Mouse (Mus musculus): ENCODE measurements around the gene Tssc4. TPM values are rescaled to one million over a fixed set of nuclear protein-coding genes. Genes with fewer than 3 reads are reported as not detected.

The Tssc4 gene
- polyA plus RNA-seq, 2 experiments, result 26.9 to 38.5 TPM

DNA sequence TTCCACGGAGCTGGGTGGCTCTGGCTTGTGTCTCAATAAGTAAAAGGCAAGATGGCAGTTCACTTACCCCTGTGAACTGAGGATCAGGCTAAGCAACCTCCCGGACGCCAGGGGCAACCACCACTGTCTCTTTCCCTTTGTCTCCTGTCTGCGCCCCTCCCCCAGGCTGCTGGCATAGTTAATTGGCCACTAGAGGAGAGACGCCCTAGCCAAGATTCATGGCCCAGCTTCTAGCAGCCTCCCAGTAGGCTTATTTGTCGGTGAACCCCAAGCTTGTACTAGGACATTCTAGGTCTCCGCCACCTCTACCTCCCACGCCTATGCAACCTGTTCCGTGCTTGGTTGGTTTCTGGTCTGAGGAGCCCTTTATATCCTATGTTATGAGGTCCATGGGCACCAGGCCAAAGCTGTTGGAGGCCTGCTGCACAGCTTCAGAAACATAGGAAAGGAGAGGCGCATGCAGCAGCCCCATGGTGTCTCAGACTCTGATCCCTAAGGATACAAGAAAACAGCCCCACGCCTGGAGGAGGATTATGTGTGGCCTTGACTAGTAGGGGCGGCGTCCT lies 650 bp upstream of the Tssc4 start:
- TF ChIP-seq CTCF (IDR thresholded peaks at IDR 0.05; ENCODE audit: low read depth) (no peak), EP300 (IDR thresholded peaks at IDR 0.05; ENCODE audit: low read depth) (no peak)
- Histone ChIP-seq H3K36me3 (replicated peaks; ENCODE audit: control insufficient read depth, insufficient read depth, low read depth) (peaks cover 25% of the 10 kb centered on the region), H3K9ac (replicated peaks) (peak overlapping the region; percentile 87), H3K27ac (peak overlapping the region; percentile 65), H3K27me3 (ENCODE audit: control insufficient read depth, insufficient read depth, low read length) (no peaks in the 10 kb centered on the region), H3K4me3 (ENCODE audit: insufficient read depth in 1 of 2, low read depth in 2 of 2, low read length in 2 of 2) (peak overlapping the region; percentile 86 to 94), H3K4me1 (replicated peaks; ENCODE audit: control insufficient read depth in 2 of 2, insufficient read depth in 2 of 2, low read length in 1 of 2) (peaks cover 2 to 14% of the 10 kb centered on the region in 2 experiments; a peak in 3 of 4 replicates), H3K9me3 (ENCODE audit: control insufficient read depth, low read length) (no peaks in the 10 kb centered on the region), H3K4me2 (ENCODE audit: low read depth) (peak overlapping the region; percentile 96)
- DNase-seq (ENCODE audit: low read depth in 3 of 3, low spot score in 3 of 3) (no peak), ATAC-seq (ENCODE audit: insufficient read depth) (no peak)
- WGBS (ENCODE audit: insufficient replicate concordance), result 58% methylated on average over 13 of the region's 13 CpGs

DNA sequence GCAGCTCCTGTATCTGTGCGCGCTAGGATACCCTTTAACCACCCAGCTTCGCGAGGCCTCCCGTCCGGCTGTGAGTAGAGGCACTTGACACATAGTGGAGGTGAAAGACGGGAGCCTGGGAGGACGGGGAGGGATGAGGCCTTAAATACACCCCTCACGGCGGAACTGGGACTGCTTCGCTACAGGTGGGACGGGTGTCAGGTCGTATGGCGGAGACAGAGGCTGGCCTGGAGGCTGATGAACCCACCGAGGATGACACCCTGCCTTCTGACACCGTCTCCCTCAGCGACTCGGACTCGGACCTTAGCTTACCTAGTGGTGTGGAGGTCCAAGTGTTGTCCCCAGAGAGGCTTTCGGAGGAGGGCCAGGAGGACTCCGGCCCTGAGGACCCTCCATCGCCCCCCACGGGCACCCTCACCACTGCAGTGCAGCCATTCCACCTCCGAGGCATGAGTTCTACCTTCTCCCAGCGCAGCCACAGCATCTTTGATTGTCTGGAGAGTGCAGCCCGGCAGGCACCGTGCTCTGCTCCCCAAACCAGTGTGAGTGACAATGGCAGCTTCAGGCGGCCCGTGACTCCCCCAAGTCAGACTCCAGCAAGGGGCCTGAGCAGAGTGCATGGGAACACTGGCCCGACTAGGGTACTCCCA lies 827 bp downstream of the Tssc4 start:
- ATAC-seq (ENCODE audit: insufficient read depth), result peak; percentile 12
- peaks cover 15% of the 10 kb centered on the region for H3K36me3 ChIP-seq (replicated peaks; ENCODE audit: control insufficient read depth, insufficient read depth, low read depth)
- WGBS (ENCODE audit: insufficient replicate concordance), result 11% methylated on average over 30 of the region's 30 CpGs
- peak overlapping the region; percentile 27 for H3K27ac ChIP-seq
- no peaks in the 10 kb centered on the region for H3K27me3 ChIP-seq (ENCODE audit: control insufficient read depth, insufficient read depth, low read length)
- H3K9me3 ChIP-seq (ENCODE audit: control insufficient read depth, low read length), result no peaks in the 10 kb centered on the region
- H3K4me1 ChIP-seq (replicated peaks; ENCODE audit: control insufficient read depth in 2 of 2, insufficient read depth in 2 of 2, low read length in 1 of 2), result peaks cover 2 to 14% of the 10 kb centered on the region in 2 experiments; a peak in 3 of 4 replicates
- no peak for TF ChIP-seq EP300 (IDR thresholded peaks at IDR 0.05; ENCODE audit: low read depth)
- no peak for TF ChIP-seq CTCF (IDR thresholded peaks at IDR 0.05; ENCODE audit: low read depth)
- peak overlapping the region; percentile 86 to 94 for H3K4me3 ChIP-seq (ENCODE audit: insufficient read depth in 1 of 2, low read depth in 2 of 2, low read length in 2 of 2)
- DNase-seq (ENCODE audit: low read depth in 3 of 3, low spot score in 3 of 3), result no peak
- peak overlapping the region; percentile 87 for H3K9ac ChIP-seq (replicated peaks)
- H3K4me2 ChIP-seq (ENCODE audit: low read depth), result peak overlapping the region; percentile 96

DNA sequence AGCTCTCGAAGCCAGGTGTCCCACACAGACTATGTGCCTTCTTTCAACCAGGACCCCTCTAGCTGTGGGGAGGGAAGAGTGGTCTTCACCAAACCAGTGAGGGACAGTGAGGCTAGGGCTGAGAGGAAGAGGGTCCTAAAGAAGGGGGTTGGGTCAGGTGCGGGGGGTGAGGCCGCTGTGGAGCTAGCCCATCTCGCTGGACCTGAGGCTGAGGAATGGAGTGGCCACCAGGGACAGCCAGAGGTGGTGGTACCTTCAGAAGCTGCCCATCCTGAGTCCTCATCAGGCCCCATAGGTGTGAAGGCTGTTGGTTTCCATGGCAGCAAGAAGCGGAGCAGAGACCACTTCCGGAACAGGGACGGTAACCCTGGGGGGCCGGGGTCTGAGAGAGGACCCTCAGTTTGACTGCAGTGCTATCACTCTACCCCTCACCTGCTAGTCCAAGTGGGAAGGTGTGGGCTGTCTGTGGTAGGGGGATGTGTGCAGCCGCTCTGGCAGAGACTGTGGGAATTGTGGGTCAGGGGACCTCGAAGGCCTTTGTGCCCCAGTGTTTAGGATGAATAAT lies 1.5 kb downstream of the Tssc4 start:
- no peak for ATAC-seq (ENCODE audit: insufficient read depth)
- no peak for TF ChIP-seq CTCF (IDR thresholded peaks at IDR 0.05; ENCODE audit: low read depth)
- TF ChIP-seq EP300 (IDR thresholded peaks at IDR 0.05; ENCODE audit: low read depth), result no peak
- no peaks in the 10 kb centered on the region for H3K9me3 ChIP-seq (ENCODE audit: control insufficient read depth, low read length)
- no peak for DNase-seq (ENCODE audit: low read depth in 3 of 3, low spot score in 3 of 3)
- H3K9ac ChIP-seq (replicated peaks), result peak overlapping the region; percentile 87
- no peak overlapping the region for H3K27ac ChIP-seq
- H3K4me2 ChIP-seq (ENCODE audit: low read depth), result peak overlapping the region; percentile 96
- peak overlapping the region; percentile 86 to 94 for H3K4me3 ChIP-seq (ENCODE audit: insufficient read depth in 1 of 2, low read depth in 2 of 2, low read length in 2 of 2)
- peaks cover 2 to 14% of the 10 kb centered on the region in 2 experiments; a peak in 3 of 4 replicates for H3K4me1 ChIP-seq (replicated peaks; ENCODE audit: control insufficient read depth in 2 of 2, insufficient read depth in 2 of 2, low read length in 1 of 2)
- peaks cover 13% of the 10 kb centered on the region for H3K36me3 ChIP-seq (replicated peaks; ENCODE audit: control insufficient read depth, insufficient read depth, low read depth)
- H3K27me3 ChIP-seq (ENCODE audit: control insufficient read depth, insufficient read depth, low read length), result no peaks in the 10 kb centered on the region
- WGBS (ENCODE audit: insufficient replicate concordance), result 86% methylated on average over 10 of the region's 10 CpGs

DNA sequence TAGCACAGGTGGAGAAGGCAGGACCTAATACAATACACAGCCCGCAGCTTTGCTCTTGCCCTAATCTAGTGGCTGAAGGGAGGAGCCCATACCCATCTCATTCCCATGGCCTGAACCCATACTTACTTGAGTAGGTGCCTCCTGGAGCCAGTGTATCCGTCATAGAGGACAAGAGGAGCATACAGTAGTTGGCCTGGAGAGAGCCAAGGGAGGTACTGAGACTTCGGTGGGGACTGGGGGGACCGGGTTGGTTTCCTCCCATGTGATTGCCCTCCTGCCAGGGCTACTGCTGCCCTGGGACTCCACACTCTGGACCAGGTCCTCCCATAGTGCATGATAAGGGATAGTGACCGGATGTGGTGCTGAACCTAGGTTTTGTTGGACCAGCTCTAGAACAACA lies 3.6 kb downstream of the Tssc4 start:
- WGBS (ENCODE audit: insufficient replicate concordance), result 64% methylated on average over 5 of the region's 5 CpGs
- no peaks in the 10 kb centered on the region for H3K36me3 ChIP-seq (replicated peaks; ENCODE audit: control insufficient read depth, insufficient read depth, low read depth)
- no peak for ATAC-seq (ENCODE audit: insufficient read depth)

DNA sequence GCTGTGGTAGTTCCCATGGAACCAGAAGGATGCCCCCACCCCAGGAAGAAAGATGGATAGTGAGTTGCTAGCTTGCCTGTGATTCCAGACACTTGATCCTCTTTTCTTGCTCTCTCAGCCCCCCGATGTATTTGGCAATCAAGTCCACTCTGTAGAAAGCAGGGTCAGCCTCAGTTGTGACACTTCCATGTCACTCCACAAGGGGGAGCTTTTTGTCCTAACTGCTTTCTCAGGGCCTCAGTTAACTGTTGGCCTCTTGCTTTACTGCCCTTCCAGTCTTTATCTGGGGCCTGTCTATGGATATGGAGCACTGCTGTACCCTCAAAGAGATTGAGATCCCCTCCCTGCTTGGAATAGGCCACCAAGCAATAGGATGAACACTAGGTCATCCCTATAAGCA lies 4.0 kb downstream of the Tssc4 start:
- Histone ChIP-seq H3K9me3 (ENCODE audit: control insufficient read depth, low read length) (no peaks in the 10 kb centered on the region), H3K4me1 (replicated peaks; ENCODE audit: control insufficient read depth in 2 of 2, insufficient read depth in 2 of 2, low read length in 1 of 2) (peaks cover 2 to 13% of the 10 kb centered on the region in 2 experiments; a peak in 3 of 4 replicates), H3K27ac (no peak overlapping the region), H3K4me2 (ENCODE audit: low read depth) (no peak overlapping the region), H3K9ac (replicated peaks) (no peak overlapping the region), H3K36me3 (replicated peaks; ENCODE audit: control insufficient read depth, insufficient read depth, low read depth) (no peaks in the 10 kb centered on the region), H3K27me3 (ENCODE audit: control insufficient read depth, insufficient read depth, low read length) (no peaks in the 10 kb centered on the region), H3K4me3 (ENCODE audit: insufficient read depth in 1 of 2, low read depth in 2 of 2, low read length in 2 of 2) (no peak overlapping the region)
- TF ChIP-seq CTCF (IDR thresholded peaks at IDR 0.05; ENCODE audit: low read depth) (peak; percentile 80), EP300 (IDR thresholded peaks at IDR 0.05; ENCODE audit: low read depth) (no peak)
- ATAC-seq (ENCODE audit: insufficient read depth), result no peak
- no peak for DNase-seq (ENCODE audit: low read depth in 3 of 3, low spot score in 3 of 3)
- WGBS (ENCODE audit: insufficient replicate concordance), result 62% methylated on average over 1 of the region's 1 CpGs

More for the DNA sequence above, 3.6 kb downstream of the Tssc4 start:
- Histone ChIP-seq H3K4me2 (ENCODE audit: low read depth) (no peak overlapping the region), H3K9me3 (ENCODE audit: control insufficient read depth, low read length) (no peaks in the 10 kb centered on the region), H3K4me3 (ENCODE audit: insufficient read depth in 1 of 2, low read depth in 2 of 2, low read length in 2 of 2) (no peak overlapping the region), H3K27me3 (ENCODE audit: control insufficient read depth, insufficient read depth, low read length) (no peaks in the 10 kb centered on the region), H3K27ac (no peak overlapping the region), H3K4me1 (replicated peaks; ENCODE audit: control insufficient read depth in 2 of 2, insufficient read depth in 2 of 2, low read length in 1 of 2) (peaks cover 2 to 14% of the 10 kb centered on the region in 2 experiments; a peak in 3 of 4 replicates), H3K9ac (replicated peaks) (no peak overlapping the region)
- DNase-seq (ENCODE audit: low read depth in 3 of 3, low spot score in 3 of 3), result no peak
- no peak for TF ChIP-seq EP300 (IDR thresholded peaks at IDR 0.05; ENCODE audit: low read depth)
- no peak for TF ChIP-seq CTCF (IDR thresholded peaks at IDR 0.05; ENCODE audit: low read depth)
